Mouse (Mus musculus): ENCODE measurements around the gene Dars.

Dars gene

GRCm38 (mm10) chr1:128416584-128417532 is at the start of gene Dars:
Gene Dars (minus strand): TSS chr1:128417368.
- peak; percentile 83 to 87 for DNase-seq

- DNase-seq, result no peak
These were observed 49.7 kb upstream of the Dars start for GRCm38 (mm10) chr1:128466828-128467227.

GRCm38 (mm10) chr1:128463478-128463877 is 46.3 kb upstream of the Dars start:
- DNase-seq, result no peak

- DNase-seq, result no peak
These were observed 45.2 kb upstream of the Dars start for GRCm38 (mm10) chr1:128462389-128462788.

GRCm38 (mm10) chr1:128460780-128461179 is 43.6 kb upstream of the Dars start:
- DNase-seq, result no peak

GRCm38 (mm10) chr1:128459439-128459838 is 42.3 kb upstream of the Dars start:
- DNase-seq, result no peak

GRCm38 (mm10) chr1:128459011-128459410 is 41.8 kb upstream of the Dars start:
- no peak for DNase-seq

GRCm38 (mm10) chr1:128456844-128457445 is 39.8 kb upstream of the Dars start:
- DNase-seq, result no peak

GRCm38 (mm10) chr1:128456271-128456670 is 39.1 kb upstream of the Dars start:
- DNase-seq, result no peak

GRCm38 (mm10) chr1:128452210-128452609 is 35.0 kb upstream of the Dars start:
- no peak for DNase-seq

- DNase-seq, result no peak
These were observed 34.0 kb upstream of the Dars start for GRCm38 (mm10) chr1:128451183-128451582.

- DNase-seq, result peak; percentile 41 to 56
These were observed 30.2 kb upstream of the Dars start for GRCm38 (mm10) chr1:128447206-128447902.

- DNase-seq, result peak in 1 of 2 experiments; percentile 20
These were observed 27.0 kb upstream of the Dars start for GRCm38 (mm10) chr1:128443890-128444839.

GRCm38 (mm10) chr1:128441129-128441473 is 23.9 kb upstream of the Dars start:
- DNase-seq, result no peak

GRCm38 (mm10) chr1:128440386-128441128 is 23.4 kb upstream of the Dars start:
- DNase-seq, result no peak

GRCm38 (mm10) chr1:128439618-128440017 is 22.4 kb upstream of the Dars start:
- DNase-seq, result no peak

- peak in 1 of 2 experiments; percentile 19 for DNase-seq
These were observed 21.4 kb upstream of the Dars start for GRCm38 (mm10) chr1:128438526-128438925.

- no peak for DNase-seq
These were observed 20.1 kb upstream of the Dars start for GRCm38 (mm10) chr1:128437276-128437675.

- no peak for DNase-seq
These were observed 18.8 kb upstream of the Dars start for GRCm38 (mm10) chr1:128436015-128436414.

- no peak for DNase-seq
These were observed 18.4 kb upstream of the Dars start for GRCm38 (mm10) chr1:128435551-128435950.

GRCm38 (mm10) chr1:128424928-128425327 is 7.8 kb upstream of the Dars start:
- DNase-seq, result no peak

- DNase-seq, result no peak
These were observed 343 bp upstream of the Dars start for GRCm38 (mm10) chr1:128417533-128417888.

Data from thymus, adult 18-20 months (tissue).